Mouse (Mus musculus): ENCODE data around the gene Mpst. TPM values are rescaled to one million over a fixed set of nuclear protein-coding genes. Genes with fewer than 3 reads are reported as not detected.
A peak's percentile ranks its signal among the peaks of the same experiment; 100 is the strongest.

Gene Mpst
- polyA plus RNA-seq, 1 experiment: 97.7 TPM

GRCm38 (mm10) chr15:78424507-78424906 is 18.3 kb downstream of the Mpst start:
- TF ChIP-seq POLR2A (IDR thresholded peaks at IDR 0.05; ENCODE audit: low read depth, low read length) (no peak), CTCF (IDR thresholded peaks at IDR 0.05; ENCODE audit: extremely low read depth, insufficient read depth, insufficient read length, insufficient replicate concordance) (no peak)
- WGBS: 64% methylated on average over 11 of the region's 11 CpGs
- Histone ChIP-seq H3K36me3 (ENCODE audit: control insufficient read depth, insufficient read depth, low read length) (no peaks in the 10 kb centered on the region), H3K27me3 (ENCODE audit: control insufficient read depth, insufficient read depth, low read length) (peaks cover 5% of the 10 kb centered on the region; the same call in 1 of the 2 replicates), H3K27ac (ENCODE audit: insufficient read depth, low read length) (no peak overlapping the region), H3K4me3 (ENCODE audit: extremely low read depth, insufficient read depth, insufficient read length) (no peak overlapping the region), H3K4me1 (ENCODE audit: control insufficient read depth, insufficient read depth, insufficient read length) (peaks cover 4% of the 10 kb centered on the region; the same call in 1 of the 2 replicates)
- no peak for DNase-seq (ENCODE audit: low read depth in 1 of 2, low spot score in 2 of 2)

- Histone ChIP-seq H3K4me3 (ENCODE audit: extremely low read depth, insufficient read depth, insufficient read length) (no peak overlapping the region), H3K4me1 (ENCODE audit: control insufficient read depth, insufficient read depth, insufficient read length) (peaks cover 4% of the 10 kb centered on the region; the same call in 1 of the 2 replicates), H3K27ac (ENCODE audit: insufficient read depth, low read length) (no peak overlapping the region), H3K36me3 (ENCODE audit: control insufficient read depth, insufficient read depth, low read length) (no peaks in the 10 kb centered on the region), H3K27me3 (ENCODE audit: control insufficient read depth, insufficient read depth, low read length) (peaks cover 5% of the 10 kb centered on the region; the same call in 1 of the 2 replicates)
- no peak for TF ChIP-seq POLR2A (IDR thresholded peaks at IDR 0.05; ENCODE audit: low read depth, low read length)
- TF ChIP-seq CTCF (IDR thresholded peaks at IDR 0.05; ENCODE audit: extremely low read depth, insufficient read depth, insufficient read length, insufficient replicate concordance): no peak
- DNase-seq (ENCODE audit: low read depth in 1 of 2, low spot score in 2 of 2): no peak
- 77% methylated on average over 4 of the region's 4 CpGs for WGBS
These were observed 19.0 kb downstream of the Mpst start for GRCm38 (mm10) chr15:78425230-78425629.

GRCm38 (mm10) chr15:78428391-78429138 is 22.3 kb downstream of the Mpst start, which contains the start of gene Kctd17:
Gene Kctd17, plus strand, starts transcription at chr15:78428564.
- H3K4me1 ChIP-seq (ENCODE audit: control insufficient read depth, insufficient read depth, insufficient read length): no peaks in the 10 kb centered on the region
- peak within 1 kb of the TSS; percentile 46 for H3K27ac ChIP-seq (ENCODE audit: insufficient read depth, low read length)
- H3K4me3 ChIP-seq (ENCODE audit: extremely low read depth, insufficient read depth, insufficient read length): peak within 1 kb of the TSS; percentile 45; the same call in 1 of the 2 replicates
- 5% methylated on average over 52 of the region's 52 CpGs for WGBS
- H3K27me3 ChIP-seq (ENCODE audit: control insufficient read depth, insufficient read depth, low read length): peaks cover 5% of the 10 kb centered on the region; the same call in 1 of the 2 replicates
- H3K36me3 ChIP-seq (ENCODE audit: control insufficient read depth, insufficient read depth, low read length): no peaks in the 10 kb centered on the region
- TF ChIP-seq POLR2A (IDR thresholded peaks at IDR 0.05; ENCODE audit: low read depth, low read length) (no peak), CTCF (IDR thresholded peaks at IDR 0.05; ENCODE audit: extremely low read depth, insufficient read depth, insufficient read length, insufficient replicate concordance) (no peak)
- no peak for DNase-seq (ENCODE audit: low read depth in 1 of 2, low spot score in 2 of 2)

GRCm38 (mm10) chr15:78429139-78429459 is 22.9 kb downstream of the Mpst start:
- H3K4me1 ChIP-seq (ENCODE audit: control insufficient read depth, insufficient read depth, insufficient read length): no peaks in the 10 kb centered on the region
- DNase-seq (ENCODE audit: low read depth in 1 of 2, low spot score in 2 of 2): no peak
- H3K4me3 ChIP-seq (ENCODE audit: extremely low read depth, insufficient read depth, insufficient read length): peak overlapping the region; percentile 45; the same call in 1 of the 2 replicates
- WGBS: 38% methylated on average over 3 of the region's 3 CpGs
- H3K36me3 ChIP-seq (ENCODE audit: control insufficient read depth, insufficient read depth, low read length): no peaks in the 10 kb centered on the region
- H3K27ac ChIP-seq (ENCODE audit: insufficient read depth, low read length): peak overlapping the region; percentile 46
- TF ChIP-seq POLR2A (IDR thresholded peaks at IDR 0.05; ENCODE audit: low read depth, low read length): no peak
- TF ChIP-seq CTCF (IDR thresholded peaks at IDR 0.05; ENCODE audit: extremely low read depth, insufficient read depth, insufficient read length, insufficient replicate concordance): no peak
- peaks cover 5% of the 10 kb centered on the region; the same call in 1 of the 2 replicates for H3K27me3 ChIP-seq (ENCODE audit: control insufficient read depth, insufficient read depth, low read length)

- Histone ChIP-seq H3K4me1 (ENCODE audit: control insufficient read depth, insufficient read depth, insufficient read length) (no peaks in the 10 kb centered on the region; the same call in 1 of the 2 replicates), H3K27ac (ENCODE audit: insufficient read depth, low read length) (peak overlapping the region; percentile 31; the same call in 1 of the 2 replicates), H3K36me3 (ENCODE audit: control insufficient read depth, insufficient read depth, low read length) (no peaks in the 10 kb centered on the region), H3K4me3 (ENCODE audit: extremely low read depth, insufficient read depth, insufficient read length) (no peak overlapping the region), H3K27me3 (ENCODE audit: control insufficient read depth, insufficient read depth, low read length) (peaks cover 5% of the 10 kb centered on the region; the same call in 1 of the 2 replicates)
- TF ChIP-seq CTCF (IDR thresholded peaks at IDR 0.05; ENCODE audit: extremely low read depth, insufficient read depth, insufficient read length, insufficient replicate concordance) (no peak), POLR2A (IDR thresholded peaks at IDR 0.05; ENCODE audit: low read depth, low read length) (no peak)
- 75% methylated on average over 13 of the region's 13 CpGs for WGBS
- DNase-seq (ENCODE audit: low read depth in 1 of 2, low spot score in 2 of 2): no peak
These were observed 23.8 kb downstream of the Mpst start for GRCm38 (mm10) chr15:78429871-78430622.

DNA sequence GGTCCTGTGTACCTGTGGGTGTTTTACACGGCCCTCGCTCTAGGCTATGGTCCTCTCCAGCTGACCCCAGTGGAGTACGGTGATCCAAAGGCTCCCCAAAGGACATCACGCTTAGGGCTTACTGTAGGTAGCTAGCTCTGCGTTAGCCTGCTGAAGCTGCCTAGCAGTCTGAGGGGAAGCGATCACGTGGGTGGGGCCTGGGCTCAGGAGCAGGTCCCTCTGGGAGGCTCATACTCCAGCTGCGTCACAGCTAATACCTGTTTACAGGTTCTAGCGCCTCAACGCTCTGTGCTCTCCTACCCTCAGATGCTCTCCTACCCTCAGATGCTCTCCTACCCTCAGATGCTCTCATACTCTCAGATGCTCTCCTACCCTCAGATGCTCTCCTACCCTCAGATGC is 24.7 kb downstream of the Mpst start:
- WGBS: 89% methylated on average over 10 of the region's 10 CpGs
- Histone ChIP-seq H3K27me3 (ENCODE audit: control insufficient read depth, insufficient read depth, low read length) (peaks cover 5% of the 10 kb centered on the region; the same call in 1 of the 2 replicates), H3K4me3 (ENCODE audit: extremely low read depth, insufficient read depth, insufficient read length) (no peak overlapping the region), H3K4me1 (ENCODE audit: control insufficient read depth, insufficient read depth, insufficient read length) (no peaks in the 10 kb centered on the region; the same call in 1 of the 2 replicates), H3K27ac (ENCODE audit: insufficient read depth, low read length) (no peak overlapping the region), H3K36me3 (ENCODE audit: control insufficient read depth, insufficient read depth, low read length) (no peaks in the 10 kb centered on the region)
- no peak for DNase-seq (ENCODE audit: low read depth in 1 of 2, low spot score in 2 of 2)
- TF ChIP-seq CTCF (IDR thresholded peaks at IDR 0.05; ENCODE audit: extremely low read depth, insufficient read depth, insufficient read length, insufficient replicate concordance) (no peak), POLR2A (IDR thresholded peaks at IDR 0.05; ENCODE audit: low read depth, low read length) (no peak)

Data from spleen, adult 2 months (tissue).